Mouse (Mus musculus) cortical plate, adult 2 months (tissue): Measurements from ENCODE around the gene Klhl32. TPM values are rescaled to one million over a fixed set of nuclear protein-coding genes. Genes with fewer than 3 reads are reported as not detected.
"Not testable (repeated sequence)": the region's sequence is repeated elsewhere in the genome, so short reads cannot be mapped to it uniquely, and the experiment has no call there.

Source experiments
- H3K27ac ChIP-seq: fragments of 200-500 bp; 2 replicates; pipeline ENCODE4 v1.5.1; 2012; ENCODE audit warnings: low read length, control low read depth, inconsistent platforms; ENCODE audit not compliant: insufficient read depth
- H3K4me1 ChIP-seq: fragments of 200-500 bp; 2 replicates; pipeline ENCODE4 v1.6.1; 2011; ENCODE audit warnings: low read length; ENCODE audit not compliant: control insufficient read depth, insufficient read depth
- H3K4me3 ChIP-seq: fragments of 200-500 bp; 2 replicates; pipeline ENCODE4 v1.5.1; 2011; ENCODE audit warnings: mild to moderate bottlenecking, low read length, control low read depth; ENCODE audit not compliant: insufficient read depth
- CTCF ChIP-seq: fragments of 200-500 bp; IDR thresholded peaks from 2 replicates; pipeline ENCODE4 v1.5.1; 2011; ENCODE audit warnings: mild to moderate bottlenecking, control low read depth, low read length; ENCODE audit not compliant: insufficient read depth; ENCODE audit errors: extremely low read depth
- POLR2A ChIP-seq: fragments of 200-500 bp; IDR thresholded peaks from 2 replicates; pipeline ENCODE4 v1.6.1; 2011; ENCODE audit warnings: mild to moderate bottlenecking, low read length, control low read depth; ENCODE audit not compliant: insufficient read depth; ENCODE audit errors: extremely low read depth
- polyA plus RNA-seq: library from polyadenylated mRNA; depleted of rRNA; stranded (reverse); fragments of >200 nt; gene quantifications from 2 replicates; pipeline ENCODE4 v1.2.3, GENCODE M21; 2012; rRNA removed

The Klhl32 gene
- polyA plus RNA-seq = 6.9 and 8.0 TPM in 2 replicates

DNA sequence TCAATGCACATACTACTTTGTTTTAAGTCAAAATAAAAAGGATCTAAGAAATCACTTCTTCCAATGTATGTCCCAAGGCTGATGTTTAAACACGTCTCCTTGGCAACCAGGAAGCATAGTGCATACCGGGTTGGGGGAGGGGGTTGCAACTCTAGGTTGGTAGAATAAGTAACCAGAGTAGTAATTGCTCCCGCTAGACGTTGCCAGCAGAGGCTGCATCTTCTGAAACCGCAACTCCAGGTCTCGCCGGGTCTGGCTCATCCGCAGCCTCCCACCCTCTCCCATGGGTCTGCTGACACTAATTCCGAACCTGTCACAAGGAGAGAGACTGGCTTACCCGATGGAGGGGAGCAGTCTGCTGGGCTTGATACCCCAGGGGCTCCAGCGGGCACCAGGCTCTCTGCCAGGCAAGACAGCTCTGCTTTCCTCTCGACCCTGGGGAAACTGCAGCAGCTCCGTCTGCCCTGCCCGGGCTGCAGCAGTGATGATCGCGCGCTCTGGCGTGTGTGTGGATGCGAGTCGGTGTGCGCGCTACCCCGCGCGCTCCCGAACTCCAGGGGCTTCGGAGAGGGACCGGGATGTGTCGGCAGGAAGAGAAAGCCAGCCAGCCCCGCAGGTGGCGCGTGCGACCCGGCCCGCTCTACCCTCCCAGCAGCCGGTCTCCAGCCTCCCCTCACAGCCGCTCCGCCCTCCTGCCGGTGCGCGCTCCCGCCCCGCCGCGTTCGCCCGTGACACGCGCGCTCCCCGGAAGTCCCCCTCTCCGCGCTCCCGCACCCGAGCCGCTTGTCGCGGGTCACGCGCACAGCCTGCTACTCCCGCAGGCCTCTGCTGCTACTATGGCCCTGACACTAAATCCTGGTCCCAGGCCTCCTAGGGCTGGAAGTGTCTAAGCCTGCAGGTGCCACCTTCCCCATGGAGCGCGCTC lies at the start of gene Klhl32:
Gene Klhl32, minus strand, starts transcription at position 724 of the 925 bp plus-strand sequence.
- TF ChIP-seq POLR2A = peak; percentile 36; the same call in 1 of the 2 replicates
- no peak for TF ChIP-seq CTCF
- H3K27ac ChIP-seq = no peak within 1 kb of the TSS; the same call in 1 of the 2 replicates
- peak within 1 kb of the TSS; percentile 73 for H3K4me3 ChIP-seq
- H3K4me1 ChIP-seq = peaks cover 2% of the 10 kb centered on the region; the same call in 1 of the 2 replicates

DNA sequence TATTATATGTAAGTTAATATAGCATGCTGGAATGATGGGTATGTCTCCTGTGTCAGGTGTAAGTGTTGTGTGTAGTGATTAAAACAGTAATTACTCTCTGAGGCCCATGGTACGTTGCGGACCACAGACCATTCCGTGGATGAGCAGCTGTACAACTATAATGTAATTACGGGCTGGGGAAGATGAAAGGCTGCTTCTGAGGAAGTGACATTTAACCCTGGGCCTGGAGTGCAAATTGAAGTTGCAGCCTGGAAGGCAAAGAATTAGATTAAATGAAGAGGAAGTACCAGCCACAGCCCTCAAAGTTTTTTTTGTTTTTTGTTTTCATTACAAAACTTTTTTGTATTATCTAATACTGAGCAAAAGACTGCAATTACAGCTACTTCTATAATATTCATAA lies 48.2 kb upstream of the Klhl32 start:
- Histone ChIP-seq H3K27ac (no peak overlapping the region), H3K4me3 (peak overlapping the region; percentile 75; the same call in 1 of the 2 replicates), H3K4me1 (peaks cover 2% of the 10 kb centered on the region)
- no peak for TF ChIP-seq POLR2A
- no peak for TF ChIP-seq CTCF

DNA sequence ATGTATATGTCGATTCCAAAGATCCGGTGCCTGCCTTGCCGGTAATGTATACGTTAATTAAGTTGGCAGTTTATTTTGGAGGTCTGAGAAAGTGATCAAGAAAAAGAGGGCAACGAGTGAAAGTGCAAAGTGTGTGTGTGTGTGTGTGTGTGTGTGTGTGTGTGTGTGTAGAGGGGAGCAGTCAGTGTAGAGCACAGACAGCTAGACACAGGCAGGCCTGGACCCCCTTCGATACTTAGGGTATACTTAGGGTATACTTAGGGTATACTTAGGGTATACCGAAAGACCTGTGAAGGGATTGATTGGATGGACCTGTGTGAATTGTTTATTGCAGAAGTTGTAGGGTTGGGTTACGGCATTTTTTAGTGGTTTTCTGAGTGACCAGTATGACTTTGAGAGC lies 47.7 kb upstream of the Klhl32 start:
- Histone ChIP-seq H3K27ac (no peak overlapping the region), H3K4me3 (peak overlapping the region; percentile 75), H3K4me1 (peaks cover 2% of the 10 kb centered on the region)
- TF ChIP-seq POLR2A (no peak), CTCF (no peak)

DNA sequence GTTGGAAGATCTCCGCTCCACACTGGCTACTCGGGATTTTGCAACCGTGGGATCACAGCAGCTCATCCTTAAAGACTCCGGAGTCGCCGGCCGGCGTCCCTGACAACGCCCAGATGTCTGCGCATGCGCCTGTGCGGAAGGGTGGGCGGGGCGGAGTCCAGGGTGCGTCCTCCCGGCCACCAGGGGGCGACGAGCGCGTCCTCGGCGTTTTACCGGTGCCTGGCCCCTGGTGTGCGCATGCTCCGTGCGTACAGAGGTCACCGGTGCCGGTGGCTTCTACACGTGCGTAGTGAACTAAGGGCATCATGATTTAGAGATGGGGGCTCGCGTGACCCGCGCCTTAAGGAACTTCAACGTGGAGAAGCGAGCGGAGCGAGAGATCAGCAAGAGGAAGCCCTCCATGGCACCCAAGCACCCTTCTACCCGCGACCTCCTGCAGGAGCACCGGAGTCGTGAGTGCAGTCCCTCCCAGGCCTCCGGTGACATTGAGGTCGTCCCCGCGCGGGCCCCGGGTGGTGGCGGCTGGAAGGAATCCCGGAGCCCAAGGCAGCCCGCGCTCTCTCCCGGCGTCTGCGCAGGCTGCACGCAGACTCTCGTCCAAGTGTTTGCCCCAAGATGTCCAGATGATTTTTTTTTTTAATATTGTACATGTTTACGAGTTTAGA lies 47.1 kb upstream of the Klhl32 start, which contains the start of gene Ndufaf4:
Gene Ndufaf4, plus strand, starts transcription at position 233 of the 665 bp plus-strand sequence.
- Histone ChIP-seq H3K4me3 (peak within 1 kb of the TSS; percentile 75), H3K4me1 (peaks cover 2% of the 10 kb centered on the region), H3K27ac (no peak within 1 kb of the TSS)
- TF ChIP-seq CTCF (peak; percentile 65), POLR2A (peak; percentile 60; the same call in 1 of the 2 replicates)

DNA sequence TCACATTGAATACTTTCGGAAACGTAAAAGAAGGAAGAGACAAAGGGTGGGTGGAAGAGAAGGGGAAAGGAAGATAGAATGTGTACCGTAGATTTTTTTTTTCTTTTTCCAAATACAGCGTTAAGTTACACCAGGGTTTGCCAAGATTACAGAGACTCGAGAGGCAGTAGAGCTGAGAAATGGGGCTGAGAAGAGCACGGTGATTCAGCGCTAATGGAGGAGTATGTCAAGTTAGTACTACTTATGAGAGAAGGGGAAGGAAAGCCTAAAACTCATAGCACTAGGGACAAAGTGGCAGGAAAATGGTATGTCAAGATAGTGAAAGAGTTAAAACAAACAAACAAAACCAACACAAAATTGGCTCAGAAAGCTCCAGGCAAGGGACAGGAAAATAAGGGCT lies 46.4 kb upstream of the Klhl32 start:
- TF ChIP-seq POLR2A (no peak), CTCF (no peak)
- no peak overlapping the region for H3K27ac ChIP-seq

DNA sequence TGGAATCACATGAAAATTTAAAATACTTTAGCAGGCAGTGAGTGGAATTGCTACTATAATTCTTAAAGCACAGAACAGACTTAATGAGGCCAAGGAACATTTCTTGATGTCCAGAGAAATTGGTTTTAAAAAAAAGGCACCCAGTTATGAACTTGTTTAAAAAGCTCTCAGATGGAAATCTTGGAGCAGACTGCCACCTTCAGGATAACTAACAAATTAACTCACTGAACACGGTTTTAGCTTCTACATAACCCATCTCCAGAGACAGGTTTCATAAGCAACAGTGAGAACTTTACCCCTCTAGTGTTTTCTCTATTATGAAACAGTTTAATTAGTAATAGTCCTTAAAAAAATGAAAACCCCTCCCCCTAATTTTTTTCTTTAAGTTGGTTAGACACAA lies 45.9 kb upstream of the Klhl32 start:
- TF ChIP-seq CTCF = no peak
- Histone ChIP-seq H3K27ac (no peak overlapping the region), H3K4me3 (no peak overlapping the region), H3K4me1 (peaks cover 2% of the 10 kb centered on the region)

More for the DNA sequence above, 46.4 kb upstream of the Klhl32 start:
- Histone ChIP-seq H3K4me3 (peak overlapping the region; percentile 75), H3K4me1 (peaks cover 2% of the 10 kb centered on the region)

DNA sequence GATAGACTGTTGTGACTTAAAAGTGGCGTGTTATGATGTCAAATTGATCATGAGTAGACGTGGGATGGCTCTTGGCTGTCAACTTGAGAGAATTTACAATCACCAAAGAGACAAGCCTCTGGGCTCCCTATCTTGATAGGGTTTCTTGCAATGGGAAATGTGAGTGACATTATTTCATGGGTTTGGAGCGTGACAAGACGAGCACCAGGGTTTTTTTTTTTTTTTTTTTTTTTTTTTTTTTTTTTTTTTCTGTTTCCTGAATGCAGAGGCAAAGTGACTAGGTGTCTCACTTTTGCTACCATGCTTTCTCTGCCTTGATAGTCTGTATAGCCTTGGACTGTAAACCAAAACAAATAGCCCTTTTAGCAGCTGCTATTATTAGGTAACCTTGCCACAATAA lies 43.7 kb upstream of the Klhl32 start:
- Histone ChIP-seq H3K27ac (no peak overlapping the region), H3K4me3 (no peak overlapping the region), H3K4me1 (peaks cover 2% of the 10 kb centered on the region)
- TF ChIP-seq CTCF = no peak
- TF ChIP-seq POLR2A = no peak

DNA sequence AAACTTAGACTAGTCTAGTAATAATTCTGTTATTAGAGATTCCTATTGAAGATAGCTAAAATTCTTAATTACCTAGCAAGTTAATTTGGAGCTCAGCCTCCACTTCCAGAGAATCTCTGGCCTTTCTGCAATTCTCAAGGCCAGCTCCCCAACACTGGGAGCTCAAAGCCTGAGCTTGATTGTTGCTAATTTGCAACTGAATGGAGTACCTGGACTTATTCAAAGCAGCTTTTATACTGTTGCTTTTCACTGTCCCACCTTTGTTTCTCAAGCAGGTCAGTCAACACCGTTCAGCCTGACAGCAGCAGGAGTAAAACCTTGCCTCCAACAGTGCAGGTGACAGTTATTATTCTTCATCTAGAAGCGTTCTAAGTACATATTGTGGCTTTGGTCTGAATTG lies 41.4 kb upstream of the Klhl32 start:
- not testable (repeated sequence) for H3K4me3 ChIP-seq, H3K4me1 ChIP-seq, H3K27ac ChIP-seq

DNA sequence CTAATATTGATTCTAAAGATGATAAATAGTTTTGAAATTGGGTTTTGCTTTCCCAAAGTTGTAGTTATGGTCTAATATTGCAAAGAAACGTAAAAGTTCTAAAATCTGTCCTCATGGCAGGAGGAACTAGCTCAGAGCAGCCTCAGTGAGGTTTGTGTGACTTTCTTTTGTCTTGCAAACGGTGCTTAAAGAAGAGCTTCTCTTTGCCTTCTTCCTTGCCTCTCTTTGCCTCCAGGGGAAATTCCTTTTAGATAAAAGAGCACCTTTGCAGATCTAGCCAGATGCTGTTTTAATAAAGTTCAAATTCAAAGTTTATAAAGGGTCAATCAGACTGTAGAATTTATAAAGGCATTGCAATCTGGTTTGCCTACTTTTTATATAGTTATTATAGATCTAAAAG lies 38.5 kb upstream of the Klhl32 start:
- not testable (repeated sequence) for H3K4me1 ChIP-seq, H3K4me3 ChIP-seq, H3K27ac ChIP-seq

DNA sequence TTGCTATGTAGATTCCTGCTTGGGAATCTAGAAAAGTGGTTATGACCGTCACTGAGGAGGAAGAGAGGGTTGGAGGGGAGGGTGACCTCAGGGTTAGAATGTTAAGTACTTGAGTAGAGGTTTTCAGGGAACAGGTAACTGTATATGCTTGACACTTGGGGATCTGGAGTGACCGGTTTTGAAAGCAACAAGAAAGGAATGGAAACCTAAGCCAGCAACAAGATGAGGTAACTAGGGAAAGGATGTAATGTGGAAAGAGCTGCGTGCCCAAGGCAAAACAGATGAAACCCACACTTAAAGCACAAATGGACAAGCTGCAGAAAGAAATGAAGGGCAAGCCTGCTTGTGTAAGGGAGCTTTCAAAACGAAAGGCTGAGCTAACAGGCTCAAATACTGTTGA lies 18.3 kb upstream of the Klhl32 start:
- no peak overlapping the region for H3K4me3 ChIP-seq
- H3K27ac ChIP-seq = no peak overlapping the region
- H3K4me1 ChIP-seq = no peaks in the 10 kb centered on the region
- TF ChIP-seq POLR2A (no peak), CTCF (no peak)
